Mouse (Mus musculus): Measurements from ENCODE around the gene Ocln.
"Not testable (repeated sequence)": the region's sequence is repeated elsewhere in the genome, so short reads cannot be mapped to it uniquely, and the experiment has no call there.

Gene Ocln

GRCm38 (mm10) chr13:100543011-100543767 lies 9.3 kb downstream of the Ocln start:
- no peak for DNase-seq

GRCm38 (mm10) chr13:100536149-100536548 lies 16.4 kb downstream of the Ocln start:
- DNase-seq, result no peak

DNA sequence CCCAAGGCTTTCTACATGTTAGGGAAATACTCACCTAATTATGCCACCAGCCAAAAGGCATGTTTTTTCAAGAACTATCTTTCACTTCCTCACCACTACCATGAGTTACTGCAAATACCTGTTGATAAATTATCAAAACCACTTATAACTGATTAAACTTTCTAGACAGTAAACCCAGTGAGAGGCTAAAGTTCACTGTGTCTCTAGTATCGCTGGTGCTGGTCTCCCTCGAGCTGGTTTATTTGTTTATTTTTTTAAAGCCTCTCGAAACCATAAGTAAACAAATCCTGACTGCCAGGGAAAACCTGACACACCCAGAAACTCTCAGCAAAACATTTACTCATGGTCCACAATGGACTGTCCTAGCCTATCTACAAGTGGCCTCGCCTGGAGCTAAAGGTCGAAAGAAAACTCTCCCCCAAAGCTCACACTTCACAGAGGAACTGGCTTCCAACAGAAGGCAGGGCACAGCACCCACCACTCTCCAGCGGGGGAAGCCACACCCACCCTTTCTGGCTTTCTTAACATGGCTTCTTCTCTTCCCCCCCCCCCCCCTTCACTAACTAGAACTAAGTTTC lies 19.6 kb downstream of the Ocln start:
- no peak for DNase-seq

DNA sequence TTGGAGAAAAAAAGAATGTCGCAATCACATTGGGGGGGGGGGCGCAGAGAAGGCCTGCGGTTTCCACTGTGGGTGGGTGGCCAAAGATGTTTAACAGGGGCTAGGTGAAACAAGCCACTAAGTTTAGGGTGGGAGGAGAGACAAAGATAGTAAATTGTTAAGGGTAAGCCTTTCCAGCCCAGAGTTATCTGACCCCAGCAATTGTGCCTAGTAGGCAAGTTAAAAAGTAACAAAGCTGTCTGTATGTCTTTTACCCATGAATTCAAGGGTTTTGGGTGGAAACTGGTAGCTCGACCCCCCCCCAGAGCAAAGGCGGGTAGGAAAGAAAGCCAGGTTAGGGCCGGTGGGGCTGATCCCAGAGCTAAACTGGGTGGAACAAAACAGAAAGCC lies 25.9 kb downstream of the Ocln start:
- no peak for DNase-seq

- no peak for DNase-seq
Measured at GRCm38 (mm10) chr13:100525935-100526648, 26.4 kb downstream of the Ocln start.

DNA sequence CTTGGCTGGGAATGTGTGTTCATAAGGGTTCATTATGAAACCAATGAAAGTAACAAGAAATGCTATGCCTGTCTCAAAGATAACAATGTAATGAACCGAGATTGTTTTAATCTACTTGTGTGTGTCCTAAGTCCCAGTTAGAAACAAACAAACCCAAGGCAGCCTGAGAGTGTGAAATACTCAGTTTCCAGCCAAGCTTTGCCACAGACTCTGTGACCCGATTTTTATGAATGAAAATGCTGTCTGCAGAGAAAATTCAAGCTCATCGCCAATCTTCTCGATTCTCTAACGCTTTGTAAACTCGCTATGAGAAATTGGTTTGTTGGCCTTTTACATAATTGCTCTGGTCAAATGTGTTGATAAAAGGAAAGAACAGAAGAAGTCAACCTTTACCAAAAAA lies 27.6 kb downstream of the Ocln start:
- DNase-seq, result no peak

DNA sequence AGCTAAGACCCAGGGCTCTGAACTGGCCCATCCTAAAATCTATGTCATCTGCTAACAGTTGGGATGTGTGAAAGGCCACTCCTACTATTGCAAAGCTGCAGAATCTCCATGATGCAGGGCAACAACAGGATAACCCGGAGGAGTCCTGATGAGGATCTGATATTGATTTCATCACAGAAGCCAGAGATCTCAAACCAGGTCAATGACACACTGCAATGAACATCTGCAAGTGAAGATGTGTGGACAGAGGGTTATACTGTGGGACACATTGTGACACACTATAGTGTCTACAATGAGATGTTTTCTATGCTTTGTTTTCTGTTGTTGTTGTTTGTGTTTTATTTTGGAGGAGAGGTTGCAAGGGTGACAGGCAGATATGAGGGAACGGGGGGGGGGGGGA lies 28.8 kb downstream of the Ocln start:
- no peak for DNase-seq

GRCm38 (mm10) chr13:100521724-100522591 lies 30.6 kb downstream of the Ocln start:
- DNase-seq, result no peak

DNA sequence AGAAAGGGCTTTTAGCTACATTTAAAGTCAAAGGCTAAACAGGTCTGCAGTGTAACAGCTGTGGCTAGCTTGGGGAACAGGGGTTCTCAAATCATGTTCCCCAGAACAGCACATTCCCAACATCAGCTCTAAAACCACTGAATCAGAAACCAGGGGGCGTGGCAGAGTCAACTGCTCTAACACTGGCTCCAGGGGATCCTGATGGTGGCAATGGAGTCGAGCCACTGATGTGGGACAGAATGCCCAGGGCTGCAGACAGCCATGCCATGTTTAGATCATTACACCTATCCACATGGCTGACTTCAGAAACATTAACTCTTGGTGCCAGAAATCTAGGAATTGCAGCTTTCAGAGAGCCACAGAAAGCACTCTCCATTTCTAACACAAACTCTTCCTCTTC lies 33.4 kb downstream of the Ocln start:
- peak; percentile 62 to 66 for DNase-seq

DNA sequence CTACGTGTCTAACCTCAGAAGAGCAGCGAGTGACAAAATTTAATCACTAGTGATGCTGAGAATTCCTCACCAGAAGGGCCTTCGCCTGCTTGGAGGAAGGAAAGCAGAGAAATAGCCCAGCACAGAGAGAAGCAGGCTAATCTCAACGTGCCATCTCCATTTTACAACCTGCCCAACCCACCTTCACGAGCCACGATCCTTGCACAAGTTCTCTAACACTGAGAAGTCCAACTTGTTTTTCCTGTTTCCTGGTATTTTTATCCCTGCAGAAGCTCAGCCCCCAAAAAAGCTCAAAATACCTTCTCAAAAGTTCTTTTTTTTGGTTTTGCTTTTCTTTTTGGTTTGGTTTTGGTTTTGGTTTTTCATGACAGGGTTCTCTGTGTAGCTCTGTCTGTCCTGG lies 34.3 kb downstream of the Ocln start:
- DNase-seq, result no peak

DNA sequence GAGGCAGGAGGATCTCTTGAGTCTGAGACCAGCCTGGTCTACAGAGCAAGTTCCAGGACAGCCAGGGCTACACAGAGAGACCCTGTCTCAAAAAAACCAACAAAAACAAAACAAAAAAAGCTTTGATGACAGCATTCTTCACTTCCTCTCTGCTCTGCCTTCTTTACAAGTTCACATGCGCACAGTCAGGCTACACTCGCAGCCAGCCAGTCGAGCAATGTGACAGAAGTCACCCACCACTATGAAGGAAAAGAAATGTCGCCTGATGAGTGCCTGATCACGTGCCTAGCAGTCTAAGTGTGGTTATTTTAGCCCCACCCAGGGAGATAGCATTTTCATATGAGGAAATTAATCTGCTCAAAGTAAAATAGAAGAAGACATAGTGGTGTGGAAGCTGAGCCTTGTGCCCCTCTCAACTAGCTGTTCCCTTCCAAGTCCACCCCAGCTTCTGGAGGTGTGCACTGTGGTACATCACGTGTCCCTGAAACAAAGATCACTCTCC lies 34.8 kb downstream of the Ocln start:
- DNase-seq, result no peak

DNA sequence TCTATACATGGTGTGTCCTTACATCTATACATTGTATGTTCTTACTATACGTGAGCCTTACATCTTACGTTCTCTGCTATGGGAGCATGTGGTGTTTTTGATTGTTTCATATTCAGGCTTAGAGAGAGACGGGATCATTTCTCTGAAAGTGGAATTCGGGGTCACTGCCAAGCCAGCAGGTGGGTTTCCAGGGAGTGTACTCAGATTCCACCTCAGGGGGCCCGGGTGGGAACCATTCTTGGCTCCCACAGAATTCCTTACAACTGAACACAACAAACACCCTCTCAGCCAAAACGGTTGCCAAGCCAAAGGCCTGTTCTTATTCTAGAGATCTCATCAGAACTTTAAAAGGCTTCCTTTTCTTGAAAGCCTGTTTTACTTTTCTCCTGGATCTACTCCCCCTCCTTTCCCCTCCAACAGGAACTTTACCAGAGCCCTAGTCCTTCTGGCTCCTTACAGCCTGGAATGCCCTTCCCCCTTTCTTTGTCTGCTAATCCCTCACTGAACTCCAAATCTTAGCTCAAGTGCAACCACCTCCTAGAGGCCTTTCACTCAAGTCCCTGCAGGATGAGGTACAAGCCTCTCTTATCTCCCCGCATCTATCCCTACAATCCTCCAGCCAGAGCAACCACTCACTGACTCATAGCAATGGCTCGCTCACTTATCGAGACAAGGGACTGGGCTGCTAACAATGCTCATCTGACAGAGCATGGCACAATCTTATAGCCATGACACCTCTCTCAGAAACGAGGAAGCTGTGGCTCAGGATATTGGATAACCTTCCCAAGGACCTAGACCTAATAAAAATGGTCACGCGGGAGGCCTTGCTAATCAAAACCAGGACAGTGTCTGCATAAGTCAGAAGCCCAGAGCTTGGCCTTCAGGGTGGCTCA lies 36.1 kb downstream of the Ocln start:
- no peak for DNase-seq

- DNase-seq, result no peak
Measured at GRCm38 (mm10) chr13:100512792-100513191, 39.7 kb downstream of the Ocln start.

DNA sequence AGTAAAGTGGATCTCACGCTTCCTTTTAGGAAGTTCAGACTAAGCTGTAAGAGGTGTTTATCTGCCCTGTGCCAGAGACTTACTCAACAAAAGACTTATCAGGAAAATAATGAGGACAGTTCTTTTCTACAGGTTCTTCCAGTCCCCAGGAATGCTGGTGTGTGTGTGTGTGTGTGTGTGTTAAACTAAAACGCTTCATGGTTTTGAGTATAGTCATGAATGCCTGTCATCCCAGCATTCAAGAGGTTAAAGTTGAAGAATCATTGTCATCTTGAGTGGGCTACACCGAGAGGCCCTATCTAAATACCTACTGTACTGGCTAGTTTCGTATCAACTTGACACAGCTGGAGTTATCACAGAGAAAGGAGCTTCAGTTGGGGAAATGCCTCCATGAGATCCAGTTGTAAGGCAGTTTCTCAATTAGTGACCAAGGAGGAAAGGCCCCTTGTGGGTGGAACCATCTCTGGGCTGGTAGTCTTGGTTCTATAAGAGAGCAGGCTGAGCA lies 40.6 kb downstream of the Ocln start:
- no peak for DNase-seq

DNA sequence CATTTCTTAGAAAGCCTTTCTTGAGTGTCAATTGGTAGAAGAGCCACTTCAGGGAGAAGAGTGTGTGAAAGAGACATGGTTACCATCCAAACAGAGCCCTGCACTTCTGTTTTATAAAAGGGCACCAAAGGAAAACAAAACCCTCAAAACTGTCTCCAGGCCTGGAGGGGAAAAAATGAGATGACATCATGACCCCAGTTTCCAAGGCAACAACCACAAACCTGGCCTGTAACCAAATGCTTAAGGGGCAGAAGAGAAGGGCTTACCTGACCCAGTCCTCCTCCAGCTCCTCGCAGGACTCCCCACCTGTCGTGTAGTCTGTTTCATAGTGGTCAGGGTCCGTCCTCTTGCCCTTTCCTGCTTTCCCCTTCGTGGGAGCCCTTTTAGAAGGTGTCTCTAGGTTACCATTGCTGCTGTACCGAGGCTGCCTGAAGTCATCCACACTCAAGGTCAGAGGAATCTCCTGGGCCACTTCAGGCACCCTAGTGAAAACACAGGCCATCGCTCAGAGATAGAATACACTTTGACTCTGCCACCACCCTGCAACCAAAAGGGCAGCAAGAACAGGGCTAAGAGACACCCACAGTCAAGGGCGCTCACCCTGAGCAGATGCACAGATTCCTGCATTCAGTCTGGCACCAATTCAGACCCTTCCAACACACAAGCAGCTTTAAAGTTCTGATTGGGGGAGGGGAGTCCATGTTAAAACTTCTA lies 41.2 kb downstream of the Ocln start:
- DNase-seq, result no peak

DNA sequence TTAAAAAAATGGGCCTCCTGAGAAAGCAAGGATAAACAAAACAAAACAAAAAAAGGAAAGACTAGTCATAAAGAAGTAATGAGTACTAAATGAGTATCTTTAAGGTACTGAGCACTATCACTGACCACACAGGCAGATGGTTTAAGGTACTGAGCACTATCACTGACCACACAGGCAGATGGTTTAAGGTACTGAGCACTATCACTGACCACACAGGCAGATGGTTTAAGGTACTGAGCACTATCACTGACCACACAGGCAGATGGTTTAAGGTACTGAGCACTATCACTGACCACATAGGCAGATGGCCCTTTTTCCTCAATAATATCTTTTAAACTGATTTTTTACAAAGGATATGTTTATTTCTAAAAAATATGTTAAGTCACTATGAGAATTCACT lies 52.9 kb downstream of the Ocln start:
- not testable (repeated sequence) for DNase-seq

GRCm38 (mm10) chr13:100495337-100495736 lies 57.2 kb downstream of the Ocln start:
- DNase-seq, result no peak

- peak in 1 of 2 experiments; percentile 25 for DNase-seq
Measured at GRCm38 (mm10) chr13:100494370-100494769, 58.1 kb downstream of the Ocln start.

DNA sequence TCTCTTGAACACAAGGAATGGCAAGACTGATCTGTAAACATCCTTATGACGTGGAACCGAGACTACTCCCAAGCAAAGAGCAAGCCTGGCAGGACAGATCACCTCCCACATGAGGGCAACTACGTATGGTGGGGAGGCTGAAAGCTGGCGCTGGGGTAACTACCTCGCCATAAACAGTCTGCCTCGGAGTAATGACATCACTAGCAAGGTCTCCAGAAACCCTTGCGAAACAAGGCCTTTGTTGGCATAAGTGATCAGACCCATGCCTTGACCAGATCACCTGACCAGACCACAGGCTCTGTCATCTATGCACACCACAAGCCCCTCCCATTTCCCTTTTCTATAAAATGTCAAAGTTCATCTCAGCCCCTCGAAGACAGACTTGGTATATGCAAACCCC lies 59.2 kb downstream of the Ocln start:
- DNase-seq, result no peak

GRCm38 (mm10) chr13:100492061-100492787 lies 60.3 kb downstream of the Ocln start, which contains the start of gene Gtf2h2:
TSS of gene Gtf2h2 (minus strand) at chr13:100492579.
- DNase-seq, result peak; percentile 73 to 91

Data from kidney, postnatal 36 days (tissue).